Mouse (Mus musculus): ENCODE measurements around the gene Negr1. TPM values are rescaled to one million over a fixed set of nuclear protein-coding genes. Genes with fewer than 3 reads are reported as not detected.

Gene Negr1
- polyA plus RNA-seq, 1 experiment: not detected

DNA sequence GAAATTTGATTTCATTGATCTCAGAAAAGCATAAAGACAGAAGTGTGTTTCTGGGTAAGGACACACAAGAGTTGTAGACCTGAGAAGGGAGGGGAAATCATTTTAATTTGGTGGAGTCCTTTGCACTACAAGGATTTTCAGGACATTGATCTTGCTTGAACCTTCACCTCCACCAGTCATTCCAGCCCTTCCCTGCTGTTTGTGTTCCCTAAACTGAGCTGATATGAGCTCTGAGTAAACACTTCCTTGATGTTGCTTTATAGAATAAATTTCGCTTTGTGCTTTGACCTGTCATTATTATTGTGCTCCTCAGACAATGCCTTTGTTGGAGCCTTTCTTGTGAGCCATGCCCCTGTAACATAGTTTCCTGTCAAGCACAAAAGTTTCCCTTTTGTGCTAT lies 335.0 kb downstream of the Negr1 start:
- TF ChIP-seq EP300 (IDR thresholded peaks at IDR 0.05; ENCODE audit: insufficient read depth, low read depth, low read length): no peak
- no peak for TF ChIP-seq POLR2A (IDR thresholded peaks at IDR 0.05; ENCODE audit: insufficient read depth, low read length)
- TF ChIP-seq CTCF (IDR thresholded peaks at IDR 0.05; ENCODE audit: low read depth, low read length): no peak
- Histone ChIP-seq H3K9ac (ENCODE audit: low read depth, poor library complexity, severe bottlenecking) (no peak overlapping the region), H3K36me3 (ENCODE audit: control insufficient read depth, insufficient read depth, low read length, poor library complexity, severe bottlenecking) (no peaks in the 10 kb centered on the region), H3K9me3 (replicated peaks; ENCODE audit: control insufficient read depth, insufficient read depth, low read length, poor library complexity, severe bottlenecking) (no peaks in the 10 kb centered on the region), H3K4me1 (ENCODE audit: control insufficient read depth, insufficient read depth, low read length) (no peaks in the 10 kb centered on the region), H3K27ac (ENCODE audit: insufficient read depth, low read length) (no peak overlapping the region), H3K27me3 (ENCODE audit: control insufficient read depth, insufficient read depth, low read length, poor library complexity, severe bottlenecking) (no peaks in the 10 kb centered on the region), H3K4me3 (ENCODE audit: low read depth, low read length) (no peak overlapping the region)

GRCm38 (mm10) chr3:156901140-156901539 lies 339.5 kb downstream of the Negr1 start:
- Histone ChIP-seq H3K4me3 (ENCODE audit: low read depth, low read length) (no peak overlapping the region), H3K27me3 (ENCODE audit: control insufficient read depth, insufficient read depth, low read length, poor library complexity, severe bottlenecking) (no peaks in the 10 kb centered on the region), H3K36me3 (ENCODE audit: control insufficient read depth, insufficient read depth, low read length, poor library complexity, severe bottlenecking) (no peaks in the 10 kb centered on the region), H3K27ac (ENCODE audit: insufficient read depth, low read length) (no peak overlapping the region), H3K4me1 (ENCODE audit: control insufficient read depth, insufficient read depth, low read length) (no peaks in the 10 kb centered on the region), H3K9me3 (replicated peaks; ENCODE audit: control insufficient read depth, insufficient read depth, low read length, poor library complexity, severe bottlenecking) (no peaks in the 10 kb centered on the region), H3K9ac (ENCODE audit: low read depth, poor library complexity, severe bottlenecking) (no peak overlapping the region)
- no peak for TF ChIP-seq EP300 (IDR thresholded peaks at IDR 0.05; ENCODE audit: insufficient read depth, low read depth, low read length)
- no peak for TF ChIP-seq POLR2A (IDR thresholded peaks at IDR 0.05; ENCODE audit: insufficient read depth, low read length)
- TF ChIP-seq CTCF (IDR thresholded peaks at IDR 0.05; ENCODE audit: low read depth, low read length): no peak

DNA sequence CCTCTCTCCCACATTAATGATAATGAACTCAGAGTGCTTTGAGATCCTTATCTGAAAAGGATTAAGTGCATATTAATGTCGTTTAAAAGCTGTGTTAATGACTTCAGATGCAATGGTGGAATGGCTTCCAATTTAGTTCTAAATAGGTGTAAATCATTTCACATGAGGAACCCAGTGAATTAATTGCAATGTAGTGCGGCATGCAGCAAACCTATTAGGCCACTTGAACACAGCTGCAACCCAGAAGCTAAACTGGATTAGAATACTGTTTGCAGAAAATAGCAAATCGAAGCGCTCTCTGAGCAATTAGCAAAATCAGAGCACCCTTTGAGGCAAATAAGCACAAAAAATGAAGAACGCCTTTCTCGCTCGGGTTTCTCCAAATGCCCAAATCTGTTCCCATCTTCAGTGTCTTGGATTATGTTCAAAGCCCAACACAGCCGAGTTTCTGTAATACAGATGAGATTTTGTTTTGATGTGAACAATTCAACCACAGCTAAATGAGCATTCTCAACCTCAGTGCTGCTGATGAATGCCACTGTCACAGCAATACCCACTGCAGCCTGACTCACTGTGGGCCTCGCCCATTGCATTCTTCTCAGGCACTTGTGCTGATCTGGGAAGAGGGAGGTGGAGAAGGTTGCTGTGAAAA lies 342.5 kb downstream of the Negr1 start:
- Histone ChIP-seq H3K4me1 (ENCODE audit: control insufficient read depth, insufficient read depth, low read length) (no peaks in the 10 kb centered on the region), H3K36me3 (ENCODE audit: control insufficient read depth, insufficient read depth, low read length, poor library complexity, severe bottlenecking) (no peaks in the 10 kb centered on the region), H3K4me3 (ENCODE audit: low read depth, low read length) (no peak overlapping the region), H3K9ac (ENCODE audit: low read depth, poor library complexity, severe bottlenecking) (no peak overlapping the region), H3K27ac (ENCODE audit: insufficient read depth, low read length) (no peak overlapping the region), H3K9me3 (replicated peaks; ENCODE audit: control insufficient read depth, insufficient read depth, low read length, poor library complexity, severe bottlenecking) (no peaks in the 10 kb centered on the region), H3K27me3 (ENCODE audit: control insufficient read depth, insufficient read depth, low read length, poor library complexity, severe bottlenecking) (no peaks in the 10 kb centered on the region)
- no peak for TF ChIP-seq EP300 (IDR thresholded peaks at IDR 0.05; ENCODE audit: insufficient read depth, low read depth, low read length)
- TF ChIP-seq CTCF (IDR thresholded peaks at IDR 0.05; ENCODE audit: low read depth, low read length): no peak
- TF ChIP-seq POLR2A (IDR thresholded peaks at IDR 0.05; ENCODE audit: insufficient read depth, low read length): no peak

- no peaks in the 10 kb centered on the region for H3K9me3 ChIP-seq (replicated peaks; ENCODE audit: control insufficient read depth, insufficient read depth, low read length, poor library complexity, severe bottlenecking)
- no peaks in the 10 kb centered on the region for H3K36me3 ChIP-seq (ENCODE audit: control insufficient read depth, insufficient read depth, low read length, poor library complexity, severe bottlenecking)
- H3K4me3 ChIP-seq (ENCODE audit: low read depth, low read length): no peak overlapping the region
- no peak for TF ChIP-seq EP300 (IDR thresholded peaks at IDR 0.05; ENCODE audit: insufficient read depth, low read depth, low read length)
- no peak overlapping the region for H3K27ac ChIP-seq (ENCODE audit: insufficient read depth, low read length)
- no peaks in the 10 kb centered on the region for H3K4me1 ChIP-seq (ENCODE audit: control insufficient read depth, insufficient read depth, low read length)
- H3K9ac ChIP-seq (ENCODE audit: low read depth, poor library complexity, severe bottlenecking): no peak overlapping the region
- no peaks in the 10 kb centered on the region for H3K27me3 ChIP-seq (ENCODE audit: control insufficient read depth, insufficient read depth, low read length, poor library complexity, severe bottlenecking)
Measured at GRCm38 (mm10) chr3:156912816-156913215, 351.2 kb downstream of the Negr1 start.

DNA sequence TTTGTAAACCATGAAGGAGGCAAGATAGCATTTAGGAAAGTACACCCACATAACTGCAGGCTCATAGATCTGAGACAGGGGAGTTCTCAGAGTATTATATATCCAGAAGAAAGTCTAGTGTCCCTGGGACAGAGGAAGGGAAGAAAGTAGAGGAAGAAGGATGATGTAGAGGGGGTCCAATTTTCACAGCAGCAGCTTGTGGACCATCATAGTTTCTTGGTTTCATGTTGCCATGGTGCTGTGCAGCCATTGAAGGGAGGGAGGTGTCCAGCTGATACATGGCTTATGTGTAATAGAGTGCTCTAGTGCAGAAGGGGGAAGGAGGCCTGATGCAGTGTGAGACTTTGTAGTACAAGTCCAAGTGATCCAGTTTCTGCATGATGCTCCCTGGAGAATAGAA lies 359.8 kb downstream of the Negr1 start:
- H3K4me1 ChIP-seq (ENCODE audit: control insufficient read depth, insufficient read depth, low read length): no peaks in the 10 kb centered on the region
- TF ChIP-seq CTCF (IDR thresholded peaks at IDR 0.05; ENCODE audit: low read depth, low read length) (no peak), EP300 (IDR thresholded peaks at IDR 0.05; ENCODE audit: insufficient read depth, low read depth, low read length) (no peak), POLR2A (IDR thresholded peaks at IDR 0.05; ENCODE audit: insufficient read depth, low read length) (no peak)
- H3K27ac ChIP-seq (ENCODE audit: insufficient read depth, low read length): no peak overlapping the region
- H3K36me3 ChIP-seq (ENCODE audit: control insufficient read depth, insufficient read depth, low read length, poor library complexity, severe bottlenecking): no peaks in the 10 kb centered on the region
- H3K9me3 ChIP-seq (replicated peaks; ENCODE audit: control insufficient read depth, insufficient read depth, low read length, poor library complexity, severe bottlenecking): no peaks in the 10 kb centered on the region
- H3K9ac ChIP-seq (ENCODE audit: low read depth, poor library complexity, severe bottlenecking): no peak overlapping the region
- no peaks in the 10 kb centered on the region for H3K27me3 ChIP-seq (ENCODE audit: control insufficient read depth, insufficient read depth, low read length, poor library complexity, severe bottlenecking)
- no peak overlapping the region for H3K4me3 ChIP-seq (ENCODE audit: low read depth, low read length)

GRCm38 (mm10) chr3:156923159-156923558 lies 361.6 kb downstream of the Negr1 start:
- no peaks in the 10 kb centered on the region for H3K9me3 ChIP-seq (replicated peaks; ENCODE audit: control insufficient read depth, insufficient read depth, low read length, poor library complexity, severe bottlenecking)
- no peak overlapping the region for H3K4me3 ChIP-seq (ENCODE audit: low read depth, low read length)
- no peak for TF ChIP-seq POLR2A (IDR thresholded peaks at IDR 0.05; ENCODE audit: insufficient read depth, low read length)

More at GRCm38 (mm10) chr3:156923159-156923558, 361.6 kb downstream of the Negr1 start:
- Histone ChIP-seq H3K27ac (ENCODE audit: insufficient read depth, low read length) (no peak overlapping the region), H3K9ac (ENCODE audit: low read depth, poor library complexity, severe bottlenecking) (no peak overlapping the region), H3K4me1 (ENCODE audit: control insufficient read depth, insufficient read depth, low read length) (no peaks in the 10 kb centered on the region), H3K27me3 (ENCODE audit: control insufficient read depth, insufficient read depth, low read length, poor library complexity, severe bottlenecking) (no peaks in the 10 kb centered on the region), H3K36me3 (ENCODE audit: control insufficient read depth, insufficient read depth, low read length, poor library complexity, severe bottlenecking) (no peaks in the 10 kb centered on the region)

All from ES-Bruce4 (cell line).